Mouse (Mus musculus): ENCODE measurements around the gene Krt76. TPM values are rescaled to one million over a fixed set of nuclear protein-coding genes. Genes with fewer than 3 reads are reported as not detected.

Krt76 gene
- polyA plus RNA-seq (2017; shearing (Covaris generic)) = not detected

GRCm38 (mm10) chr15:101892820-101893219, at the start of gene Krt76:
Gene Krt76, minus strand, starts transcription at chr15:101892920.

GRCm38 (mm10) chr15:101940274-101940829, 47.6 kb upstream of the Krt76 start, which contains the start of gene Krt79:
Gene Krt79, minus strand, starts transcription at chr15:101940324.

GRCm38 (mm10) chr15:101924635-101925034, 31.9 kb upstream of the Krt76 start, which contains the start of gene Krt4:
Gene Krt4, minus strand, starts transcription at chr15:101924735.

GRCm38 (mm10) chr15:101869431-101869830, 23.3 kb downstream of the Krt76 start, which contains the start of gene Krt77:
Gene Krt77, minus strand, starts transcription at chr15:101869705.

GRCm38 (mm10) chr15:101850694-101851093, 42.0 kb downstream of the Krt76 start, which contains the start of gene Krt1:
Gene Krt1, minus strand, starts transcription at chr15:101850794.

Other genes starting within 250 kb of the Krt76 start
- gene Gm5478, start 245.5 kb downstream of the Krt76 start, polyA plus RNA-seq (2017; shearing (Covaris generic)) = not detected
- not detected for gene Krt6b, start 212.6 kb downstream of the Krt76 start, polyA plus RNA-seq (2017; shearing (Covaris generic))
- not detected for gene Krt6a, start 198.6 kb downstream of the Krt76 start, polyA plus RNA-seq (2017; shearing (Covaris generic))
- not detected for gene Krt5, start 180.0 kb downstream of the Krt76 start, polyA plus RNA-seq (2017; shearing (Covaris generic))
- gene Krt71, start 149.8 kb downstream of the Krt76 start, polyA plus RNA-seq (2017; shearing (Covaris generic)) = not detected
- gene Krt72, start 106.5 kb downstream of the Krt76 start, polyA plus RNA-seq (2017; shearing (Covaris generic)) = not detected
- gene Krt73, start 90.6 kb downstream of the Krt76 start, polyA plus RNA-seq (2017; shearing (Covaris generic)) = not detected
- gene Krt2, start 74.8 kb downstream of the Krt76 start, polyA plus RNA-seq (2017; shearing (Covaris generic)) = not detected
- gene Krt1, start 42.1 kb downstream of the Krt76 start, polyA plus RNA-seq (2017; shearing (Covaris generic)) = not detected
- gene Krt77, start 23.2 kb downstream of the Krt76 start, polyA plus RNA-seq (2017; shearing (Covaris generic)) = not detected
- not detected for gene Krt4, start 31.8 kb upstream of the Krt76 start, polyA plus RNA-seq (2017; shearing (Covaris generic))
- not detected for gene Krt79, start 47.4 kb upstream of the Krt76 start, polyA plus RNA-seq (2017; shearing (Covaris generic))
- gene Krt78, start 61.4 kb upstream of the Krt76 start, polyA plus RNA-seq (2017; shearing (Covaris generic)) = not detected
- gene Krt8, start 111.6 kb upstream of the Krt76 start, polyA plus RNA-seq (2017; shearing (Covaris generic)) = not detected
- 1.3 TPM for gene Krt18, start 135.3 kb upstream of the Krt76 start, polyA plus RNA-seq (2017; shearing (Covaris generic))
- gene Eif4b, start 180.9 kb upstream of the Krt76 start, polyA plus RNA-seq (2017; shearing (Covaris generic)) = 162 TPM
- 1.8 TPM for gene Tns2, start 207.5 kb upstream of the Krt76 start, polyA plus RNA-seq (2017; shearing (Covaris generic))
- gene Spryd3, start 243.3 kb upstream of the Krt76 start, polyA plus RNA-seq (2017; shearing (Covaris generic)) = 67.5 TPM